Mouse (Mus musculus) kidney, postnatal 0 days (tissue): ENCODE data around the gene Lrrc43. TPM values are rescaled to one million over a fixed set of nuclear protein-coding genes. Genes with fewer than 3 reads are reported as not detected.

Experiments
- ATAC-seq: fragments of 200-750 bp; cut with Nextera tagmentation; replicated peaks from 2 replicates; pipeline ENCODE4 v1.8.0; 2017; ENCODE audit warnings: low read depth, moderate number of reproducible peaks, moderate TSS enrichment, moderate library complexity; ENCODE audit not compliant: low FRiP score
- DNase-seq: peaks from one replicate; pipeline ENCODE4 v3.0.0-alpha.2; 2016; ENCODE audit warnings: low spot score
- H3K27ac ChIP-seq: fragments of 300-500 bp; sonication (generic); 2 replicates; pipeline ENCODE4 v1.5.1; 2014; ENCODE audit warnings: mild to moderate bottlenecking
- H3K27me3 ChIP-seq: fragments of 300-500 bp; sonication (generic); 2 replicates; pipeline ENCODE4 v1.6.1; 2014; ENCODE audit warnings: low read length, mixed read lengths; ENCODE audit not compliant: insufficient read depth
- H3K36me3 ChIP-seq: fragments of 300-500 bp; sonication (generic); 2 replicates; pipeline ENCODE4 v1.6.1; 2014; ENCODE audit warnings: low read length, mixed read lengths; ENCODE audit not compliant: insufficient read depth
- H3K4me1 ChIP-seq: fragments of 300-500 bp; sonication (generic); replicated peaks from 2 replicates; pipeline ENCODE4 v1.6.1; 2014; ENCODE audit warnings: antibody characterized with exemption, low read length, mixed read lengths; ENCODE audit not compliant: insufficient read depth
- H3K4me2 ChIP-seq: fragments of 300-500 bp; sonication (generic); 2 replicates; pipeline ENCODE4 v1.6.1; 2014; ENCODE audit warnings: mild to moderate bottlenecking, low read length, moderate library complexity, mixed read lengths
- H3K4me3 ChIP-seq: fragments of 300-500 bp; sonication (generic); replicated peaks from 2 replicates; pipeline ENCODE4 v1.5.1; 2014; ENCODE audit warnings: low read depth, low read length
- H3K9ac ChIP-seq: fragments of 300-500 bp; sonication (generic); 2 replicates; pipeline ENCODE4 v1.6.1; 2014; ENCODE audit warnings: low read depth, low read length
- H3K9me3 ChIP-seq: fragments of 300-500 bp; sonication (generic); replicated peaks from 2 replicates; pipeline ENCODE4 v1.6.1; 2016; ENCODE audit warnings: low read length, inconsistent platforms, mixed read lengths
- CTCF ChIP-seq: IDR thresholded peaks from 2 replicates; pipeline ENCODE4 v1.5.1; 2016; ENCODE audit warnings: antibody characterized with exemption, low read depth, mild to moderate bottlenecking, moderate library complexity
- WGBS: fragments of 180-500 bp; shearing (Covaris S2); extraction: QIAGEN DNeasy Blood & Tissue Kit; methylation state at CpG from one replicate; pipeline ENCODE4 v1.1.7; 2014; 5-methylcytosine and 5-hydroxymethylcytosine counted together
- polyA plus RNA-seq: library from polyadenylated mRNA; unstranded; fragments of >200 nt; fragmentation: Nextera tagmentation; extraction: Ambion mirVana; gene quantifications from 2 replicates; pipeline ENCODE4 v1.2.1, GENCODE M21; 2015

The Lrrc43 gene
- polyA plus RNA-seq, 1 experiment from 2014 or later: not detected

GRCm38 (mm10) chr5:123444849-123445334 is 44.2 kb upstream of the Lrrc43 start:
- Histone ChIP-seq H3K4me2 (no peak overlapping the region), H3K27me3 (no peaks in the 10 kb centered on the region), H3K9ac (no peak overlapping the region), H3K27ac (no peak overlapping the region), H3K9me3 (no peaks in the 10 kb centered on the region), H3K4me1 (no peaks in the 10 kb centered on the region), H3K4me3 (no peak overlapping the region), H3K36me3 (peaks cover 60% of the 10 kb centered on the region)
- 85% methylated on average over 5 of the region's 5 CpGs for WGBS
- DNase-seq: no peak
- TF ChIP-seq CTCF: no peak
- no peak for ATAC-seq

- H3K9me3 ChIP-seq: no peaks in the 10 kb centered on the region
- 87% methylated on average over 7 of the region's 7 CpGs for WGBS
- no peaks in the 10 kb centered on the region for H3K27me3 ChIP-seq
- TF ChIP-seq CTCF: no peak
- ATAC-seq (no peak), DNase-seq (no peak)
- H3K9ac ChIP-seq: no peak overlapping the region
- no peaks in the 10 kb centered on the region for H3K4me1 ChIP-seq
- H3K4me3 ChIP-seq: no peak overlapping the region
- H3K36me3 ChIP-seq: peaks cover 71% of the 10 kb centered on the region
- H3K27ac ChIP-seq: no peak overlapping the region
- H3K4me2 ChIP-seq: no peak overlapping the region
Observed at GRCm38 (mm10) chr5:123451886-123452285, 37.2 kb upstream of the Lrrc43 start.

- no peak overlapping the region for H3K4me3 ChIP-seq
- H3K4me2 ChIP-seq: no peak overlapping the region
- no peak overlapping the region for H3K27ac ChIP-seq
- WGBS: 63% methylated on average over 5 of the region's 5 CpGs
- no peaks in the 10 kb centered on the region for H3K4me1 ChIP-seq
- no peak overlapping the region for H3K9ac ChIP-seq
- no peak for ATAC-seq
- no peak for DNase-seq
- TF ChIP-seq CTCF: no peak
- H3K36me3 ChIP-seq: no peaks in the 10 kb centered on the region
- no peaks in the 10 kb centered on the region for H3K9me3 ChIP-seq
- H3K27me3 ChIP-seq: no peaks in the 10 kb centered on the region
Observed at GRCm38 (mm10) chr5:123461420-123461819, 27.7 kb upstream of the Lrrc43 start.

GRCm38 (mm10) chr5:123464638-123465037 is 24.5 kb upstream of the Lrrc43 start:
- H3K4me3 ChIP-seq: no peak overlapping the region
- no peak for ATAC-seq
- WGBS: 79% methylated on average over 1 of the region's 1 CpGs
- TF ChIP-seq CTCF: no peak
- no peaks in the 10 kb centered on the region for H3K36me3 ChIP-seq
- DNase-seq: no peak
- H3K27ac ChIP-seq: no peak overlapping the region
- H3K4me2 ChIP-seq: no peak overlapping the region
- H3K9ac ChIP-seq: no peak overlapping the region
- no peaks in the 10 kb centered on the region for H3K27me3 ChIP-seq
- no peaks in the 10 kb centered on the region for H3K9me3 ChIP-seq
- no peaks in the 10 kb centered on the region for H3K4me1 ChIP-seq

GRCm38 (mm10) chr5:123470784-123471400 is 18.2 kb upstream of the Lrrc43 start:
- 0 out of 2 replicates have a peak overlapping the region, but pooled peaks have one; percentile 13 for H3K9ac ChIP-seq
- peak overlapping the region; percentile 50 for H3K4me2 ChIP-seq
- DNase-seq: peak; percentile 13

GRCm38 (mm10) chr5:123473817-123474216 is 15.3 kb upstream of the Lrrc43 start:
- Histone ChIP-seq H3K4me2 (no peak overlapping the region), H3K9me3 (no peaks in the 10 kb centered on the region), H3K4me1 (no peaks in the 10 kb centered on the region), H3K9ac (no peak overlapping the region), H3K27me3 (no peaks in the 10 kb centered on the region), H3K27ac (no peak overlapping the region), H3K36me3 (no peaks in the 10 kb centered on the region), H3K4me3 (no peak overlapping the region)
- DNase-seq (no peak), ATAC-seq (no peak)
- WGBS: 84% methylated on average over 5 of the region's 5 CpGs
- TF ChIP-seq CTCF: no peak

More at GRCm38 (mm10) chr5:123470784-123471400, 18.2 kb upstream of the Lrrc43 start:
- no peak for ATAC-seq
- H3K4me1 ChIP-seq: no peaks in the 10 kb centered on the region
- TF ChIP-seq CTCF: no peak
- no peaks in the 10 kb centered on the region for H3K9me3 ChIP-seq
- no peaks in the 10 kb centered on the region for H3K36me3 ChIP-seq
- H3K27me3 ChIP-seq: no peaks in the 10 kb centered on the region
- WGBS: 11% methylated on average over 10 of the region's 10 CpGs
- no peak overlapping the region for H3K27ac ChIP-seq
- H3K4me3 ChIP-seq: peak overlapping the region; percentile 8; the same call in 1 of the 2 replicates
